Mouse (Mus musculus) small intestine, adult 2 months (tissue): ENCODE data around the gene Fpr1.

Source experiments
- CTCF ChIP-seq: fragments of 200-500 bp; IDR thresholded peaks from 2 replicates; pipeline ENCODE4 v1.5.1; 2012; ENCODE audit warnings: low read depth, mild to moderate bottlenecking, control low read depth, inconsistent platforms, low read length, moderate library complexity, mixed read lengths; ENCODE audit not compliant: insufficient replicate concordance, insufficient read length; ENCODE audit errors: extremely low read depth
- POLR2A ChIP-seq: fragments of 200-500 bp; IDR thresholded peaks from 2 replicates; pipeline ENCODE4 v1.6.1; 2012; ENCODE audit warnings: low read depth, mild to moderate bottlenecking, control low read depth, inconsistent platforms, low read length, moderate library complexity

DNA sequence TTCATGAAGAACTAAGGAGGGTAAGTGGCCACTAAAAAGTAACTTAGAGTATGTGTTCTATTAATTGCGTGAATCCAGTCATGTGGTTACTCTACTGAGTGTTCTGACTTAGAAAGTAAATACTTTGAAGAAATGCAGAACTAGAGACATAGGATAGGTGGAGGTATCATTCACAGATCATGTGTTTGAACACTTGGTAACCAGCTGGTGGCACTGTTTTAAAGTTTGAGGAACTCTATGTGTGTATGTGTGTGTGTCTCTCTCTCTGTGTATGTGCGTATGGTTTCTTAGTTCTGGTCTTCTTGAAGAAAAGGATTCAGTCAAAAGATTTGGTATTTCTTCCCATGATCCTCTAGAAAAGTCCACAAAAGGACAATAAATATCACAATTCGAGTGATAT, 23.6 kb downstream of the Fpr1 start:
- TF ChIP-seq POLR2A (no peak), CTCF (no peak)
